Mouse (Mus musculus): ENCODE measurements around the gene Sertm1. TPM values are rescaled to one million over a fixed set of nuclear protein-coding genes. Genes with fewer than 3 reads are reported as not detected.

Sertm1 gene
- polyA plus RNA-seq, 1 experiment from 2014 or later, result 1.3 TPM

Other genes starting within 250 kb of the Sertm1 start
- 79.1 and 90.1 TPM in 2 replicates for gene Supt20, start 223.1 kb downstream of the Sertm1 start, polyA plus RNA-seq (2015; fragmentation: Nextera tagmentation; extraction: Ambion mirVana)
- not detected in 2 replicates for gene Gm21958, start 201.5 kb downstream of the Sertm1 start, polyA plus RNA-seq (2015; fragmentation: Nextera tagmentation; extraction: Ambion mirVana)
- 74.2 and 81.5 TPM in 2 replicates for gene Exosc8, start 180.5 kb downstream of the Sertm1 start, polyA plus RNA-seq (2015; fragmentation: Nextera tagmentation; extraction: Ambion mirVana)
- 41.4 and 47.0 TPM in 2 replicates for gene Alg5, start 180.3 kb downstream of the Sertm1 start, polyA plus RNA-seq (2015; fragmentation: Nextera tagmentation; extraction: Ambion mirVana)
- 0.30 and 0.46 TPM in 2 replicates for gene Smad9, start 160.3 kb downstream of the Sertm1 start, polyA plus RNA-seq (2015; fragmentation: Nextera tagmentation; extraction: Ambion mirVana)
- gene Rfxap, start 108.1 kb downstream of the Sertm1 start, polyA plus RNA-seq (2015; fragmentation: Nextera tagmentation; extraction: Ambion mirVana), result 41.9 and 44.1 TPM in 2 replicates
- 2.5 TPM in 2 replicates for gene Ccna1, start 139.6 kb upstream of the Sertm1 start, polyA plus RNA-seq (2015; fragmentation: Nextera tagmentation; extraction: Ambion mirVana)
- gene Spg20, start 196.2 kb upstream of the Sertm1 start, polyA plus RNA-seq (2015; fragmentation: Nextera tagmentation; extraction: Ambion mirVana), result 15.7 and 15.8 TPM in 2 replicates
- gene Ccdc169, start 221.5 kb upstream of the Sertm1 start, polyA plus RNA-seq (2015; fragmentation: Nextera tagmentation; extraction: Ambion mirVana), result 0.05 and 0.08 TPM in 2 replicates